8 mouse cellular contexts compared by ENCODE assay signal in genomic region chr5:41842681-41843080, GRCm38 (mm10). TPM values are rescaled to one million over a fixed set of nuclear protein-coding genes. Genes with fewer than 3 reads are reported as not detected.
DNase-seq lines count a peak whose midpoint lies in the region; ATAC-seq and TF ChIP-seq lines count a peak whose summit lies in the region.

No protein-coding gene starts in this region.

- DNase-seq in thymus, postnatal 25 days, result peak; percentile 9
- DNase-seq in thymus, adult 2 months, result no peak
- DNase-seq in adrenal gland, postnatal 4 days (ENCODE audit: low spot score in 2 of 2), result peak; percentile 14 to 51
- peak; percentile 40 for DNase-seq in kidney, adult 2 months
- DNase-seq in lung, postnatal 0 days (ENCODE audit: low spot score), result peak; percentile 65
- no peak for DNase-seq in right cerebral cortex, adult 2 months (ENCODE audit: low spot score in 2 of 2)

- H3K4me1 ChIP-seq in thymus, adult 2 months (replicated peaks; ENCODE audit: control insufficient read depth, insufficient read depth, low read length), result peaks cover 14% of the 10 kb centered on the region
- H3K4me1 ChIP-seq in forebrain, embryonic 16.5 days (replicated peaks; ENCODE audit: control insufficient read depth, insufficient read depth, low read length), result peaks cover 15% of the 10 kb centered on the region
- H3K4me1 ChIP-seq in kidney, adult 2 months (ENCODE audit: control insufficient read depth, insufficient read depth, low read length), result peaks cover 7% of the 10 kb centered on the region; the same call in 1 of the 2 replicates
- H3K4me1 ChIP-seq in lung, postnatal 0 days (ENCODE audit: insufficient read depth, low read depth, low read length), result no peaks in the 10 kb centered on the region
- H3K4me1 ChIP-seq in stomach, embryonic 15.5 days, result peaks cover 14% of the 10 kb centered on the region

- 11% methylated on average over 5 of the region's 5 CpGs for whole genome bisulfite sequencing in thymus, adult 2 months
- 21% methylated on average over 5 of the region's 5 CpGs for WGBS in forebrain, embryonic 16.5 days
- WGBS in kidney, adult 2 months, result 5% methylated on average over 5 of the region's 5 CpGs
- WGBS in lung, postnatal 0 days, result 9% methylated on average over 5 of the region's 5 CpGs
- 11% methylated on average over 5 of the region's 5 CpGs for WGBS in stomach, embryonic 15.5 days

- peak overlapping the region; percentile 54 for H3K4me2 ChIP-seq in forebrain, embryonic 16.5 days (ENCODE audit: low read length)
- H3K4me2 ChIP-seq in lung, postnatal 0 days (replicated peaks; ENCODE audit: low read depth, low read length), result peak overlapping the region; percentile 90
- peak overlapping the region; percentile 68 for H3K4me2 ChIP-seq in stomach, embryonic 15.5 days

- H3K4me3 ChIP-seq in thymus, adult 2 months (ENCODE audit: control insufficient read depth, insufficient read depth, low read length), result no peak overlapping the region; the same call in 1 of the 2 replicates
- peak overlapping the region; percentile 74; the same call in 1 of the 2 replicates for H3K4me3 ChIP-seq in forebrain, embryonic 16.5 days (replicated peaks; ENCODE audit: low read length)
- peak overlapping the region; percentile 78; the same call in 1 of the 2 replicates for H3K4me3 ChIP-seq in kidney, adult 2 months (ENCODE audit: insufficient read depth, low read depth, low read length)
- peak overlapping the region; percentile 95; the same call in 1 of the 2 replicates for H3K4me3 ChIP-seq in lung, postnatal 0 days (ENCODE audit: low read depth, low read length)
- H3K4me3 ChIP-seq in stomach, embryonic 15.5 days (replicated peaks), result peak overlapping the region; percentile 99

- no peaks in the 10 kb centered on the region for H3K27me3 ChIP-seq in thymus, adult 2 months (ENCODE audit: control insufficient read depth, insufficient read depth, low read length)
- no peaks in the 10 kb centered on the region for H3K27me3 ChIP-seq in forebrain, embryonic 16.5 days (replicated peaks; ENCODE audit: control insufficient read depth, insufficient read depth, low read length)
- no peaks in the 10 kb centered on the region for H3K27me3 ChIP-seq in kidney, adult 2 months (replicated peaks; ENCODE audit: control insufficient read depth, insufficient read depth, low read length)
- H3K27me3 ChIP-seq in lung, postnatal 0 days (replicated peaks; ENCODE audit: insufficient read depth, low read length), result no peaks in the 10 kb centered on the region
- H3K27me3 ChIP-seq in stomach, embryonic 15.5 days (replicated peaks), result no peaks in the 10 kb centered on the region

- ATAC-seq in forebrain, embryonic 16.5 days, result no peak
- no peak for ATAC-seq in lung, postnatal 0 days
- ATAC-seq in stomach, embryonic 15.5 days (ENCODE audit: insufficient read depth, low FRiP score, low read depth), result no peak

- TF ChIP-seq POLR2A in thymus, adult 2 months (IDR thresholded peaks at IDR 0.05; ENCODE audit: control insufficient read depth, extremely low read depth, insufficient read depth, low read length, poor library complexity), result no peak
- TF ChIP-seq POLR2A in kidney, adult 2 months (IDR thresholded peaks at IDR 0.05; ENCODE audit: low read depth, low read length), result no peak

- TF ChIP-seq CTCF in thymus, adult 2 months (IDR thresholded peaks at IDR 0.05; ENCODE audit: borderline replicate concordance, control insufficient read depth, extremely low read depth, insufficient read depth, low read length, poor library complexity), result no peak
- no peak for TF ChIP-seq CTCF in kidney, adult 2 months (conservative IDR thresholded peaks at IDR 0.05; ENCODE audit: insufficient read depth, insufficient read length, low read depth, low read length)
- TF ChIP-seq CTCF in lung, postnatal 0 days (IDR thresholded peaks at IDR 0.05), result no peak

- H3K9ac ChIP-seq in forebrain, embryonic 16.5 days (replicated peaks; ENCODE audit: low read depth, low read length), result no peak overlapping the region
- no peak overlapping the region for H3K9ac ChIP-seq in lung, postnatal 0 days (replicated peaks; ENCODE audit: low read depth)
- no peak overlapping the region for H3K9ac ChIP-seq in stomach, embryonic 15.5 days

- H3K27ac ChIP-seq in thymus, adult 2 months (ENCODE audit: control insufficient read depth, insufficient read depth, low read length), result no peak overlapping the region
- no peak overlapping the region for H3K27ac ChIP-seq in forebrain, embryonic 16.5 days (ENCODE audit: low read length)
- H3K27ac ChIP-seq in kidney, adult 2 months (ENCODE audit: insufficient read depth, low read depth, low read length), result no peak overlapping the region
- no peak overlapping the region for H3K27ac ChIP-seq in lung, postnatal 0 days (ENCODE audit: low read length)
- no peak overlapping the region for H3K27ac ChIP-seq in stomach, embryonic 15.5 days

- no peak for TF ChIP-seq EP300 in lung, postnatal 0 days (IDR thresholded peaks at IDR 0.05)

- no peaks in the 10 kb centered on the region for H3K36me3 ChIP-seq in thymus, adult 2 months (ENCODE audit: control insufficient read depth, insufficient read depth, low read length)
- no peaks in the 10 kb centered on the region for H3K36me3 ChIP-seq in forebrain, embryonic 16.5 days (ENCODE audit: control insufficient read depth, insufficient read depth)
- H3K36me3 ChIP-seq in kidney, adult 2 months (ENCODE audit: control insufficient read depth, insufficient read depth, low read length), result no peaks in the 10 kb centered on the region
- H3K36me3 ChIP-seq in lung, postnatal 0 days (ENCODE audit: insufficient read depth, low read length), result no peaks in the 10 kb centered on the region
- H3K36me3 ChIP-seq in stomach, embryonic 15.5 days, result no peaks in the 10 kb centered on the region

- H3K9me3 ChIP-seq in forebrain, embryonic 16.5 days (ENCODE audit: control insufficient read depth, low read length), result no peaks in the 10 kb centered on the region
- H3K9me3 ChIP-seq in lung, postnatal 0 days (ENCODE audit: low read length), result no peaks in the 10 kb centered on the region
- no peaks in the 10 kb centered on the region for H3K9me3 ChIP-seq in stomach, embryonic 15.5 days

RNA-seq across cellular contexts. Expression of gene Bod1l, which starts 1.4 kb away (rescaled TPM):
- polyA plus RNA-seq in thymus, adult 2 months (2012; rRNA removed), result 7.5 and 8.4 TPM in 2 replicates
- 10 to 100 TPM; 33.7 to 36.9 TPM for total RNA-seq in adrenal gland, postnatal 4 days (2021)
- 28.4 and 30.2 TPM in 2 replicates for polyA plus RNA-seq in forebrain, embryonic 16.5 days (2015; fragmentation: Nextera tagmentation; extraction: Ambion mirVana)
- polyA plus RNA-seq in kidney, adult 2 months (2012; rRNA removed), result 3.2 and 3.6 TPM in 2 replicates
- polyA plus RNA-seq in lung, postnatal 0 days (2015; fragmentation: Nextera tagmentation; extraction: Ambion mirVana), result 19.7 and 22.3 TPM in 2 replicates
- polyA plus RNA-seq in stomach, embryonic 15.5 days (2015; fragmentation: Nextera tagmentation; extraction: Ambion mirVana), result 23.2 and 24.3 TPM in 2 replicates

Comparison
In these comparisons a context has a peak if more than half of its experiments do, and no peak if none do; other contexts are left out.
1. DNase-seq: peak in thymus, postnatal 25 days (single experiment), adrenal gland, postnatal 4 days (2 of 2), kidney, adult 2 months (single experiment) and lung, postnatal 0 days (single experiment); none in thymus, adult 2 months (single experiment) and right cerebral cortex, adult 2 months (0 of 2).
2. Peak in every context shown above with its lines, with median percentiles within 50 percentile points of each other: H3K4me2 ChIP-seq.